23 mouse cellular contexts compared by ENCODE assay signal in the genomic region with DNA sequence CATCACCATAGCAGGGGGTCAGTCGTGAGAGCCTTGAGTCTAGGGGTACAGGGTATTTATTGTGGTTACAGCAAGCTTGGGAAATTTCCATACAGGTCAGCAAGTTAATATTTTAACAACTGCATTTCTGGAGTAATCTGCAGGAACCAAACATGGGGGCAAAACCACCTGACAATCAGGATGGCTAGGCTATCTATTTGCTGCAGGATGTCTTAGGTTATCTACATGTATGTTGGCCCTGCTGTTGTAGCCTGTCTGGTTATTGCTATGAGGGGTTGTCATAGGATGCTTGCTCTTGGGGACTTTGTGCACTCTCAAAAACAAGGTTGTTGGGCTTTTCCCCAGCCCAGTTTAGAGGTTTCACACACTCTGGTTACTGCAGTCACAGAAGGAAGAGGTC. TPM values are rescaled to one million over a fixed set of nuclear protein-coding genes. Genes with fewer than 3 reads are reported as not detected.
DNase-seq lines count a peak whose midpoint lies in the region; ATAC-seq and TF ChIP-seq lines count a peak whose summit lies in the region.
"Had no signal": no experiment of that assay in that cellular context is flagged by ENCODE, and none has a peak within 500 bp of the region (broad histone marks: within the 10 kb centered on the region; RNA-seq: fewer than 3 reads in every experiment).

No protein-coding gene starts in this region.

- peak; percentile 70 for DNase-seq in MEL (ENCODE audit: low read depth, low spot score)
- DNase-seq in liver, embryonic 13.5 days: peak; percentile 43
- no peak for DNase-seq in liver, postnatal 0 days
- DNase-seq in adrenal gland, postnatal 14 days: no peak
- DNase-seq in kidney, adult 9 months: no peak
- no peak for DNase-seq in spleen, adult 18-20 months
- no peak for DNase-seq in lung, postnatal 36 days
- DNase-seq: adrenal gland, postnatal 10 days; cerebellum, adult 18-20 months; cerebellum, adult 9-11 months; cerebellum, postnatal 36 days; gastrocnemius, adult 2 months; gastrocnemius, postnatal 25 days; heart, adult 11 months; heart, postnatal 36 days had no signal

- no peak for TF ChIP-seq RAD21 in MEL (IDR thresholded peaks at IDR 0.05; ENCODE audit: low read depth, low read length)

- H3K9ac ChIP-seq in MEL (ENCODE audit: control insufficient read depth, low read depth, low read length, poor library complexity, severe bottlenecking): peak overlapping the region; percentile 30; the same call in 1 of the 2 replicates
- H3K9ac ChIP-seq in liver, embryonic 13.5 days: no peak overlapping the region
- no peak overlapping the region for H3K9ac ChIP-seq in liver, postnatal 0 days (replicated peaks)
- H3K9ac ChIP-seq: embryonic facial prominence, embryonic 15.5 days; heart, embryonic 13.5 days; hindbrain, embryonic 15.5 days had no signal

- peaks cover 35 to 47% of the 10 kb centered on the region in 2 experiments for H3K4me1 ChIP-seq in MEL (ENCODE audit: control insufficient read depth in 1 of 2, insufficient read depth in 2 of 2, low read length in 2 of 2)
- H3K4me1 ChIP-seq in liver, embryonic 13.5 days (replicated peaks): peaks cover 56% of the 10 kb centered on the region
- H3K4me1 ChIP-seq in liver, postnatal 0 days (ENCODE audit: insufficient read depth): 0 out of 2 replicates have a peak, but pooled peaks cover 3% of the 10 kb centered on the region
- H3K4me1 ChIP-seq: embryonic facial prominence, embryonic 15.5 days; heart, embryonic 13.5 days had no signal

- no peaks in the 10 kb centered on the region for H3K79me2 ChIP-seq in MEL (ENCODE audit: control insufficient read depth, insufficient read depth, low read length, poor library complexity)

- no peak for TF ChIP-seq CTCF in MEL (IDR thresholded peaks at IDR 0.05 in 2 of 3, conservative IDR thresholded peaks at IDR 0.05 in 1 of 3; ENCODE audit: control insufficient read depth in 1 of 3, insufficient read depth in 1 of 3, low read depth in 2 of 3, low read length in 3 of 3, poor library complexity in 1 of 3, severe bottlenecking in 1 of 3)
- no peak for TF ChIP-seq CTCF in liver, postnatal 0 days (IDR thresholded peaks at IDR 0.05; ENCODE audit: low read depth)

- no peaks in the 10 kb centered on the region for H3K27me3 ChIP-seq in MEL (ENCODE audit: control insufficient read depth in 1 of 2, insufficient read depth in 2 of 2, low read length in 2 of 2)
- no peaks in the 10 kb centered on the region for H3K27me3 ChIP-seq in liver, embryonic 13.5 days
- no peaks in the 10 kb centered on the region for H3K27me3 ChIP-seq in liver, postnatal 0 days (ENCODE audit: insufficient read depth, low read length)
- H3K27me3 ChIP-seq: embryonic facial prominence, embryonic 15.5 days; hindbrain, embryonic 15.5 days had no signal

- peak overlapping the region; percentile 73 for H3K27ac ChIP-seq in MEL (ENCODE audit: control insufficient read depth, low read depth, low read length)
- peak overlapping the region; percentile 79 for H3K27ac ChIP-seq in liver, embryonic 13.5 days
- no peak overlapping the region for H3K27ac ChIP-seq in liver, postnatal 0 days (ENCODE audit: low read depth)
- H3K27ac ChIP-seq: embryonic facial prominence, embryonic 15.5 days; forebrain, embryonic 10.5 days; gastrocnemius, adult 2 months; heart, embryonic 13.5 days; hindbrain, embryonic 15.5 days had no signal

- peak; percentile 63 for ATAC-seq in common myeloid progenitor, adult 5-6 weeks (replicated peaks; ENCODE audit: low read depth, poor library complexity, severe bottlenecking)
- peak; percentile 72 for ATAC-seq in liver, embryonic 13.5 days (ENCODE audit: low read depth)
- peak; percentile 63 for ATAC-seq in liver, postnatal 0 days
- ATAC-seq: forebrain, embryonic 14.5 days had no signal

- no peak for TF ChIP-seq POLR2A in MEL (IDR thresholded peaks at IDR 0.05; ENCODE audit: control insufficient read depth in 1 of 2, insufficient read depth in 1 of 2, low read depth in 1 of 2, low read length in 2 of 2, poor library complexity in 1 of 2)

- no peak overlapping the region for H3K4me3 ChIP-seq in MEL (ENCODE audit: control insufficient read depth in 1 of 2, insufficient read depth in 1 of 2, low read depth in 2 of 2, low read length in 2 of 2)
- H3K4me3 ChIP-seq in liver, embryonic 13.5 days (replicated peaks): no peak overlapping the region
- no peak overlapping the region for H3K4me3 ChIP-seq in liver, postnatal 0 days (ENCODE audit: low read depth, low read length)
- H3K4me3 ChIP-seq: embryonic facial prominence, embryonic 15.5 days; erythroblast, embryonic 14.5 days; forebrain, embryonic 10.5 days; gastrocnemius, adult 2 months; heart, embryonic 13.5 days; hindbrain, embryonic 15.5 days had no signal

- H3K9me3 ChIP-seq in MEL (replicated peaks; ENCODE audit: insufficient read depth, low read length): no peaks in the 10 kb centered on the region
- H3K9me3 ChIP-seq in liver, embryonic 13.5 days (replicated peaks): no peaks in the 10 kb centered on the region
- no peaks in the 10 kb centered on the region for H3K9me3 ChIP-seq in liver, postnatal 0 days (ENCODE audit: low read length)
- H3K9me3 ChIP-seq: embryonic facial prominence, embryonic 15.5 days; forebrain, embryonic 10.5 days; heart, embryonic 13.5 days; hindbrain, embryonic 15.5 days had no signal

- H3K36me3 ChIP-seq in MEL (ENCODE audit: control insufficient read depth in 1 of 2, insufficient read depth in 2 of 2, low read length in 2 of 2): peaks cover 0 to 42% of the 10 kb centered on the region in 2 experiments; a peak in 2 of 4 replicates
- H3K36me3 ChIP-seq in liver, embryonic 13.5 days: no peaks in the 10 kb centered on the region
- H3K36me3 ChIP-seq in liver, postnatal 0 days (replicated peaks; ENCODE audit: insufficient read depth, low read length): no peaks in the 10 kb centered on the region
- H3K36me3 ChIP-seq: embryonic facial prominence, embryonic 15.5 days; forebrain, embryonic 10.5 days; heart, embryonic 13.5 days; hindbrain, embryonic 15.5 days had no signal

- TF ChIP-seq EP300 in MEL (IDR thresholded peaks at IDR 0.05; ENCODE audit: low read depth in 1 of 2, low read length in 2 of 2): peak; percentile 91 to 96
- peak; percentile 91 for TF ChIP-seq EP300 in liver, postnatal 0 days (IDR thresholded peaks at IDR 0.05; ENCODE audit: low read depth)

- peak overlapping the region; percentile 32 for H3K4me2 ChIP-seq in liver, embryonic 13.5 days
- H3K4me2 ChIP-seq in liver, postnatal 0 days (ENCODE audit: low read depth, low read length): no peak overlapping the region; the same call in 1 of the 2 replicates
- H3K4me2 ChIP-seq: embryonic facial prominence, embryonic 15.5 days; heart, embryonic 13.5 days; hindbrain, embryonic 15.5 days had no signal

- WGBS in liver, embryonic 13.5 days (ENCODE audit: insufficient replicate concordance): 5% methylated on average over 1 of the region's 1 CpGs
- 34% methylated on average over 1 of the region's 1 CpGs for WGBS in liver, postnatal 0 days (ENCODE audit: insufficient replicate concordance)

TF ChIP-seq in MEL, 35 proteins besides CTCF, POLR2A, EP300 and RAD21 (continues in another document):
- TF ChIP-seq MAZ (IDR thresholded peaks at IDR 0.05; ENCODE audit: low read depth, low read length) (peak; percentile 75; the same call in 1 of the 2 replicates), TAL1 (IDR thresholded peaks at IDR 0.05; ENCODE audit: low read length) (peak; percentile 95), ETS1 (IDR thresholded peaks at IDR 0.05; ENCODE audit: low read depth, low read length) (peak; percentile 85), KAT2A (conservative IDR thresholded peaks at IDR 0.05; ENCODE audit: low read depth, low read length) (0 out of 2 replicates have a peak, but pooled peaks have one; percentile 30), TCF12 (IDR thresholded peaks at IDR 0.05; ENCODE audit: low read depth, low read length) (peak; percentile 95), MYC (IDR thresholded peaks at IDR 0.05; ENCODE audit: low read depth, low read length) (no peak), BHLHE40 (IDR thresholded peaks at IDR 0.05; ENCODE audit: borderline replicate concordance, low read depth, low read length) (no peak)

RNA-seq across cellular contexts. Expression of a gene that starts 18.8 kb away (rescaled TPM):
- total RNA-seq in MEL (2012; rRNA removed): 0.13 and 0.31 TPM in 2 replicates
- under 1 TPM in 1 of 2 experiments, not detected in 1; 0.36 TPM for polyA plus RNA-seq in MEL (2012; ENCODE audit: insufficient read depth in 1 of 2, insufficient read length in 2 of 2, low read depth in 1 of 2, low replicate concordance in 2 of 2, missing spikeins in 1 of 2)
- not detected in 2 replicates for total RNA-seq in common myeloid progenitor, adult 5-6 weeks (2017)
- 0.03 and 0.07 TPM in 2 replicates for polyA plus RNA-seq in liver, embryonic 13.5 days (2015; fragmentation: Nextera tagmentation; extraction: Ambion mirVana)
- polyA plus RNA-seq in liver, postnatal 0 days (2015; fragmentation: Nextera tagmentation; extraction: Ambion mirVana): 0.18 and 0.21 TPM in 2 replicates
- total RNA-seq in adrenal gland, postnatal 14 days (2021): 0.26 TPM in 1 of 2 replicates, not detected in the other
- total RNA-seq: gastrocnemius, adult 2 months; gastrocnemius, postnatal 25 days; heart, postnatal 36 days had no signal
- polyA plus RNA-seq: embryonic facial prominence, embryonic 11.5 days; erythroblast, embryonic 14.5 days had no signal

RNA-seq across cellular contexts. Expression of a gene that starts 39.6 kb away (rescaled TPM):
- total RNA-seq in MEL (2012; rRNA removed): 28.3 and 31.3 TPM in 2 replicates
- polyA plus RNA-seq in MEL (2012; ENCODE audit: insufficient read depth in 1 of 2, insufficient read length in 2 of 2, low read depth in 1 of 2, low replicate concordance in 2 of 2, missing spikeins in 1 of 2): 10 to 100 TPM in 1 of 2 experiments, not detected in 1; 35.9 TPM
- 24.7 and 34.0 TPM in 2 replicates for total RNA-seq in common myeloid progenitor, adult 5-6 weeks (2017)
- polyA plus RNA-seq in liver, embryonic 13.5 days (2015; fragmentation: Nextera tagmentation; extraction: Ambion mirVana): 7.5 and 8.2 TPM in 2 replicates
- polyA plus RNA-seq in liver, postnatal 0 days (2015; fragmentation: Nextera tagmentation; extraction: Ambion mirVana): 3.9 and 4.0 TPM in 2 replicates
- 27.7 and 29.6 TPM in 2 replicates for total RNA-seq in adrenal gland, postnatal 14 days (2021)

RNA-seq across cellular contexts. Expression of a gene that starts 40.0 kb away (rescaled TPM):
- total RNA-seq in MEL (2012; rRNA removed): 12.0 and 12.6 TPM in 2 replicates
- polyA plus RNA-seq in MEL (2012; ENCODE audit: insufficient read depth in 1 of 2, insufficient read length in 2 of 2, low read depth in 1 of 2, low replicate concordance in 2 of 2, missing spikeins in 1 of 2): 10 to 100 TPM in 1 of 2 experiments, not detected in 1; 13.9 TPM
- 10.7 and 11.6 TPM in 2 replicates for total RNA-seq in common myeloid progenitor, adult 5-6 weeks (2017)
- 13.2 and 14.4 TPM in 2 replicates for polyA plus RNA-seq in liver, embryonic 13.5 days (2015; fragmentation: Nextera tagmentation; extraction: Ambion mirVana)
- 12.1 and 16.3 TPM in 2 replicates for polyA plus RNA-seq in liver, postnatal 0 days (2015; fragmentation: Nextera tagmentation; extraction: Ambion mirVana)
- 15.0 and 17.0 TPM in 2 replicates for total RNA-seq in adrenal gland, postnatal 14 days (2021)

RNA-seq across cellular contexts. Expression of a gene that starts 59.9 kb away (rescaled TPM):
- total RNA-seq in MEL (2012; rRNA removed): 144 and 162 TPM in 2 replicates
- 100 to 1,000 TPM; 193 to 329 TPM for polyA plus RNA-seq in MEL (2012; ENCODE audit: insufficient read depth in 1 of 2, insufficient read length in 2 of 2, low read depth in 1 of 2, low replicate concordance in 2 of 2, missing spikeins in 1 of 2)
- 166 and 176 TPM in 2 replicates for total RNA-seq in common myeloid progenitor, adult 5-6 weeks (2017)
- polyA plus RNA-seq in liver, embryonic 13.5 days (2015; fragmentation: Nextera tagmentation; extraction: Ambion mirVana): 120 and 165 TPM in 2 replicates
- polyA plus RNA-seq in liver, postnatal 0 days (2015; fragmentation: Nextera tagmentation; extraction: Ambion mirVana): 66.7 and 70.7 TPM in 2 replicates
- 188 and 189 TPM in 2 replicates for total RNA-seq in adrenal gland, postnatal 14 days (2021)

Comparison
In these comparisons a context has a peak if more than half of its experiments do, and no peak if none do; other contexts are left out.
1. DNase-seq: peak in MEL (single experiment) and liver, embryonic 13.5 days (single experiment); none in liver, postnatal 0 days (single experiment), adrenal gland, postnatal 14 days (single experiment), kidney, adult 9 months (single experiment), spleen, adult 18-20 months (0 of 2) and lung, postnatal 36 days (single experiment).
2. Peak in every context shown above with its lines, with median percentiles within 50 percentile points of each other: ATAC-seq.